10 mouse cellular contexts compared by ENCODE assay signal in genomic region chr10:94479646-94480045, GRCm38 (mm10).
A peak's percentile ranks its signal among the peaks of the same experiment; 100 is the strongest.
DNase-seq lines count a peak whose midpoint lies in the region; ATAC-seq lines count a peak whose summit lies in the region.
"Had no signal": no experiment of that assay in that cellular context is flagged by ENCODE, and none has a peak within 500 bp of the region (broad histone marks: within the 10 kb centered on the region; RNA-seq: fewer than 3 reads in every experiment).

No protein-coding gene starts in this region.

- ATAC-seq in megakaryocyte, adult 5-6 weeks (ENCODE audit: poor library complexity, severe bottlenecking) = no peak

- intact Hi-C loops in heart, postnatal 10 days (cut with DNase I) = loop anchor here (1.0 to 2.0 kb wide), 2 partner anchors 35 to 45 kb away; no protein-coding TSS in a partner anchor

- peak; percentile 18 for DNase-seq in urinary bladder, postnatal 14 days (ENCODE audit: low spot score)
- DNase-seq in urinary bladder, postnatal 25 days (ENCODE audit: low spot score) = no peak
- DNase-seq in heart, postnatal 10 days = peak; percentile 70 to 77
- peak; percentile 67 to 79 for DNase-seq in kidney, postnatal 36 days
- no peak for DNase-seq in cerebellum, adult 9-10 months
- no peak for DNase-seq in right cerebral cortex, postnatal 4 days
- DNase-seq: liver, embryonic 13.5 days; right cerebral cortex, adult 18-20 months; thymus, postnatal 14 days had no signal

Comparison
In these comparisons a context has a peak if more than half of its experiments do, and no peak if none do; other contexts are left out.
1. DNase-seq: peak in urinary bladder, postnatal 14 days (single experiment), heart, postnatal 10 days (2 of 2) and kidney, postnatal 36 days (2 of 2); none in urinary bladder, postnatal 25 days (single experiment), cerebellum, adult 9-10 months (single experiment) and right cerebral cortex, postnatal 4 days (single experiment).